Mouse (Mus musculus) C2C12 (cell line): ENCODE data around the gene Hivep1.

Experiments used
- CTCF ChIP-seq: IDR thresholded peaks from one replicate; pipeline ENCODE4 v1.5.1; 2011; ENCODE audit not compliant: control insufficient read depth, insufficient read depth, insufficient read length
- MAX ChIP-seq: IDR thresholded peaks from one replicate; pipeline ENCODE4 v1.6.1; 2011; ENCODE audit warnings: mild to moderate bottlenecking, control low read depth
- MYOG ChIP-seq: IDR thresholded peaks from one replicate; pipeline ENCODE4 v1.6.1; 2011; ENCODE audit not compliant: control insufficient read depth, insufficient read length; ENCODE audit errors: extremely low read depth
- USF1 ChIP-seq: IDR thresholded peaks from one replicate; pipeline ENCODE4 v1.6.1; 2011; ENCODE audit warnings: low read depth, mild to moderate bottlenecking, control low read depth, moderate library complexity

DNA sequence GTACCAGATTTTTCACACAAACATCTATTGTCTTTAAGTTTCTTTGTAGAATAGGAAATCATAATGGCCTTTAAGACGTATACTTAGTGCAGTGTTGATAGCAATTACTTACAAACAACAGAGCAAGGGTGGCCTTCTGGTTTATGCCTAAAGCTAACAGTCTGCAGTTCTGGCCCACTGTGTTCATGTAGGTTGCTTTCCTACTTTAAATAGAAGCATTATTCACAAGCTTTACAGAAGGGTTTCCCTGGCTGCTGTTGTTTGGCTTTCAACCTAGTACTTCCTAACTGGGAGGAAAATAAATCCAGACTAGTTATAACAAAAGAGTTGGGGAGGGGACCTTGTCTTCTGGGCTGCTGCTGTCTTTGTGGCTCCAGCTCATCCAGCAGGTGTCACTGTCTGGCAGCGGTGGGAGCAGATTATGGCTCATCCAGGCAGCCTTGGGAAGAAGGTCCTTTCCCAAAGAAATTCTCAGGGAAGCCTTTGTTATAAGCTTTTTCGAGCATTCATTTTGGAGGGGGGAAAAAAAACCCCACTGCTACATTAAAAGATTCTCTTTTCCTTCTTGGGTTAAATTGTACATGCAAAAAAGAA, 123.1 kb downstream of the Hivep1 start:
- TF ChIP-seq CTCF (peak; percentile 50), MYOG (no peak), USF1 (no peak), MAX (no peak)
